Mouse (Mus musculus) macrophage (primary cell): ENCODE measurements around the gene Fbxw10. TPM values are rescaled to one million over a fixed set of nuclear protein-coding genes. Genes with fewer than 3 reads are reported as not detected.

Experiments
- H3K27ac ChIP-seq: fragments of 350-480 bp; formaldehyde crosslinking; 2 replicates; pipeline ENCODE4 v1.9.0; 2021
- H3K36me3 ChIP-seq: fragments of 350-480 bp; formaldehyde crosslinking; 2 replicates; pipeline ENCODE4 v1.9.0; 2021; ENCODE audit errors: inconsistent target
- H3K4me3 ChIP-seq: fragments of 350-480 bp; formaldehyde crosslinking; 2 replicates; pipeline ENCODE4 v1.9.0; 2021; ENCODE audit errors: inconsistent target
- H3K79me2 ChIP-seq: fragments of 350-480 bp; formaldehyde crosslinking; 2 replicates; pipeline ENCODE4 v1.9.0; 2021; ENCODE audit errors: inconsistent target
- WGBS: methylation state at CpG from one replicate; pipeline ENCODE4 v1.1.7; 2026; ENCODE audit warnings: inconsistent platforms; ENCODE audit not compliant: missing documents; 5-methylcytosine and 5-hydroxymethylcytosine counted together
- polyA plus RNA-seq: library from polyadenylated mRNA; stranded (reverse); fragments of 250-400 nt; gene quantifications from 3 replicates; pipeline ENCODE4 v1.2.4, GENCODE M21; 2018; ENCODE audit warnings: inconsistent platforms
- total RNA-seq, 78 experiments: library from RNA; depleted of rRNA; stranded (reverse); fragments of 250-400 nt; gene quantifications; 1 replicate in 9 of 78; 2 replicates in 24 of 78; 3 replicates in 43 of 78; 4 replicates in 2 of 78; pipeline ENCODE4 v1.2.4; 2018; ENCODE audit warnings: inconsistent platforms in 56 of 78

Gene Fbxw10
- 10 to 100 TPM in 2 of 26 experiments, 1 to 10 TPM in 23, under 1 TPM in 1; 0.67 to 10.9 (median 5.8) TPM for total RNA-seq (2018; cell fraction: chromatin; rRNA removed)
- 1 to 10 TPM in 7 of 26 experiments, under 1 TPM in 19; 0.33 to 1.8 (median 0.85) TPM for total RNA-seq (2018; cell fraction: cytosol; rRNA removed)
- 1 to 10 TPM in 23 of 26 experiments, under 1 TPM in 3; 0.77 to 7.4 (median 3.6) TPM for total RNA-seq (2018; cell fraction: nucleus; rRNA removed)
- polyA plus RNA-seq, result 0.35 to 1.5 TPM (median 1.1 TPM) in 3 replicates

DNA sequence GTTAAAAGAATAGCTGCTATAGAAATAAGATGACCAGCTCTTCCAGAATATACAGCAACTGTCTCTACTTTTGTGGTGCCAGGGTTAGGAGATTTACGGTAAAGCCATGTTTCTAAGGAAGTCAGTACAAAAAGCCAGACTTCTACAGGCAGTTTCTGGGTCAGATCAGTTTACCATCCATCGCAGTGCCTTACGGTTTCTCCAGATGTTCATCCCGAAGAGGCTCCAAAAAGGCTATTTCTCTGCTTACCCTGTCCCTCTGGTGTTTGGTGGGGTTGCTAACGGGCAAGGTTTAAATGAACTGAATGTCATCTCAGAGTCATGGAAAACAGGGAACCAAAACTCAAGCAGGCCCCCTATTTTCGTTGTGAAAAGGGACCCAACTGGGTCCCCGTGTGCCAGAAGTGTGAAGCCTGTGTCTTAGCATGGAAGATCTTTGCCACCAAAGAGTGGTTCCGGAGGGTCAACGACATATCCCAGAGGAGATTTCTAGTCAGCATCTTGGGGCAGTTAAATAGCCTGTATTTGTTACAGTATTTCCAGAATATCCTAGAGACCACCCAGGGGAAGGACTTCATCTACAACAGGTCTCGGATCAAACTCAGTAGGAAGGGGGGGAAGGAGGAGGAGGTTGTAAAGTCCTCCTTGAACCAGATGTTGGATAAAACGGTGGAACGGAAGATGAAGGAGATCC lies at the start of gene Fbxw10:
Fbxw10 (plus strand) TSS at position 109 of the 694 bp plus-strand sequence.
- H3K27ac ChIP-seq, result peak within 1 kb of the TSS; percentile 69
- 23% methylated on average over 12 of the region's 12 CpGs for WGBS
- H3K36me3 ChIP-seq, result no peaks in the 10 kb centered on the region
- H3K4me3 ChIP-seq, result peak within 1 kb of the TSS; percentile 24
- H3K79me2 ChIP-seq, result no peaks in the 10 kb centered on the region

DNA sequence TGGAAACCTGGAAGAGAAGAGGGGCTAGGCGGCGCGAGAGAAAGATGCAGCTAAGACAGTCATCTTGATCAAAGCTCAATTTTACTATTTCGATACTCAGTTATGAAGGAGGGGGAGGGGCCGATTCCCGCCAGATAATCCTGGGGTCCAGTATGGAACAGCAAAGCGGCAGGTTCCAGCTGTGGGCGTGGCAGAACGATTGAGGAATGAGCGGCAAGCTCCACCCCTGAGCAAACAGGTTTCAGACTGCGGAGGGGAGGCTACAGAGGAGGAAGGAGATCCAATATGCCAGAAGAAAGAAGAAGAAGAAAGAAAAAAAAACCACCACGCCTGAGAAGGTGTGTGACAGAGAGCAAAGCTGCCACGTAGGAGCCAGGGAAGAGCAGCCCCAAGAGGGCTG lies 42.8 kb upstream of the Fbxw10 start:
- 75% methylated on average over 13 of the region's 13 CpGs for WGBS
- Histone ChIP-seq H3K4me3 (no peak overlapping the region), H3K27ac (no peak overlapping the region), H3K36me3 (no peaks in the 10 kb centered on the region), H3K79me2 (no peaks in the 10 kb centered on the region)

DNA sequence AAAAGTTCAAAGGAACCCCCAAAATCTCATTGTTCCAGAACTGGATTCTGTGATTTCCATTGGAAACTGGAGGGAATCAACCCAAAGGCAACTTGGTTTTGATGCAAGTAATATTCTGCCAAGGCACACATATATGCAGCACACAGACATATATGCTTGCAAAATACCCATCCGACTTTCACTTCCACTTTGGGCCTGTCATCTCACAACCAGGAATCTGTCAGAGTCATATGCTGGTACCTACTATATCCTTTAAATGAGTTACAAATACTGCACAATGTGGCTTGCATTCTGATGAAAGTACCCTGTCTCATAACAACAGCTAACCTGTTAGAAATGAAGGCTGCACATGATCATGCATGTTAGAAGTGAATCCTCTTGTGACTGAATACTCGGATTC lies 38.9 kb upstream of the Fbxw10 start:
- Histone ChIP-seq H3K36me3 (no peaks in the 10 kb centered on the region), H3K27ac (peak overlapping the region; percentile 2; the same call in 1 of the 2 replicates), H3K79me2 (no peaks in the 10 kb centered on the region), H3K4me3 (no peak overlapping the region)
- WGBS, result 46% methylated on average over 2 of the region's 2 CpGs

DNA sequence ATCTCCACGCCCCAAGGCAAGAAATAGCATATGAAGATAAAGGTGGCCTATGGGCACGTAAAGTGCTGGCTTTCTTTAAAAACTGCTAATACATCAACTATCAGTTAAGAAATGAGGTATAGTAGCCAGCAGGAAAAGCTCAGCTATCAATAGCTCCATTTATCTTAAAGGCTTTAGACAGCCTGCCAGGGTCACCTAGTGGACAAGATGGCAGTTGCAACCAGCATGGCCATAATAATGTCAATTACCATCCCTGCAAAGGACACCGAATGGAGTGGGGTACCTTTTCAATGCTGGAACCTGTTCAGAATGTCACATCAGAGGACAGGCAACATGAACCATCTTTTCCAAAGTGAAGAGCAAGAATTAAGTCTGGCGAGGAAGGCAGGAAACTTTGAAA lies 37.7 kb upstream of the Fbxw10 start:
- Histone ChIP-seq H3K27ac (no peak overlapping the region), H3K79me2 (no peaks in the 10 kb centered on the region), H3K36me3 (no peaks in the 10 kb centered on the region), H3K4me3 (no peak overlapping the region)
- 89% methylated on average over 4 of the region's 4 CpGs for WGBS

DNA sequence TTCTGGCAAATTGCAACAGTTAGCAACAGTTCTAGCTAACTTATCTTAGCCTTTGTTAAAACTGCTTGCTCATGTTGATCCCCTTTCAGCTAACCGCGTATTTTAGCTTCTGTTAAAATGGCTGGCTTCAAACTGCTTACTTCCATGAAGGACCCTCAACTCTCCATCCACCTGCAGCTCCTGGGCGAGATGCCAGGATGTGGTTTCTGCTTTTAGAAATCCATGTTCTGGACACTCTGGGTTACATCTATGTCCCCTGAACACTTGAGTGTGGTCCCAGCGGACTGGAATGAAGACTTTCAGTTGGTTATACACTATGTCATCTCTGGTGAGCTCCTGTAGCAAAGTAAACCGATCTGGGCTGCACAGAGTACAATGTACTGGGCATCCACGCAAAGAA lies 34.6 kb upstream of the Fbxw10 start:
- H3K79me2 ChIP-seq, result no peaks in the 10 kb centered on the region
- H3K4me3 ChIP-seq, result no peak overlapping the region
- WGBS, result 74% methylated on average over 6 of the region's 6 CpGs
- H3K36me3 ChIP-seq, result no peaks in the 10 kb centered on the region
- no peak overlapping the region for H3K27ac ChIP-seq

DNA sequence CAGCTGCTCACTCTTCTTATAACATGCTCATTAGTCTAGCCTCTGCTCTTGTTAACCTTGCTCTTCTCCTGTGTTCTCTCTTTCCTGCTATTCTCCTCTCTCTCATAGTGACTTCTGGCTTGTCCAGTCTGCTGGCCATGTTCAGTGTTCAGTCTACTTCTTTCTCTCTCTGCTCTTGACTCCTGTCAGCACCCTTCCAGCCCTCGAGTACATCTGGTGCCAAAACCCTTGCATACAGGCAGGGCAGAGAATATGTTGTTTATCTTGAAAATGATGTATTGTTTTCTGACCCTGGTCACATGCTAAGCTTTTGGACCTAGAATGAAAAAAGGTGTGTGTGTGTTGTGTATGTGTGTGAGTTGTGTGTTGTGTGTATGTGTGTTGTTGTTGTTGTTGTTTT lies 33.4 kb upstream of the Fbxw10 start:
- Histone ChIP-seq H3K79me2 (no peaks in the 10 kb centered on the region), H3K36me3 (no peaks in the 10 kb centered on the region), H3K4me3 (no peak overlapping the region), H3K27ac (no peak overlapping the region)
- WGBS, result 73% methylated on average over 1 of the region's 1 CpGs

GRCm38 (mm10) chr11:62813970-62814624 lies 32.8 kb upstream of the Fbxw10 start:
- Histone ChIP-seq H3K27ac (no peak overlapping the region), H3K36me3 (no peaks in the 10 kb centered on the region), H3K79me2 (no peaks in the 10 kb centered on the region), H3K4me3 (no peak overlapping the region)
- 78% methylated on average over 6 of the region's 6 CpGs for WGBS

DNA sequence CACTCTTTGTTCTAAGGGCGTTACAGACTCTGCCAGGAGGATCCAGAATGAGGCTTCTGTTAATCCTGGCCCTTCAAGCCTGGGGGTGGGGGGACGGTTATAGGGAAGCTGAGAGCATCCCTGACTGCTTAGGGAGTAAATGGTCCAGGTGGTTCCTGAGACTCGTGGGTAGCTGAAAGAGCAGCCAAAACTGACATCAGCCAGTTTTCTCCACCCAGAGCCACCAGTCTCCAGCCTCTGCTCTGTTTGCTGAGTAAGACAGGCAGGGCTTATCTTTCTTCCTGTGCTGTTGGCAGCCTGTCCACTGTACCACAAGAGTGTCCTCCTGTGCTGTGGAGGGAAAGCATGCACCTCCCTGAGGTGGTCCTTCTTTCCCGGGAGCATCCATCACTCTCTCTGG lies 32.2 kb upstream of the Fbxw10 start:
- 44% methylated on average over 4 of the region's 4 CpGs for WGBS
- H3K36me3 ChIP-seq, result no peaks in the 10 kb centered on the region

DNA sequence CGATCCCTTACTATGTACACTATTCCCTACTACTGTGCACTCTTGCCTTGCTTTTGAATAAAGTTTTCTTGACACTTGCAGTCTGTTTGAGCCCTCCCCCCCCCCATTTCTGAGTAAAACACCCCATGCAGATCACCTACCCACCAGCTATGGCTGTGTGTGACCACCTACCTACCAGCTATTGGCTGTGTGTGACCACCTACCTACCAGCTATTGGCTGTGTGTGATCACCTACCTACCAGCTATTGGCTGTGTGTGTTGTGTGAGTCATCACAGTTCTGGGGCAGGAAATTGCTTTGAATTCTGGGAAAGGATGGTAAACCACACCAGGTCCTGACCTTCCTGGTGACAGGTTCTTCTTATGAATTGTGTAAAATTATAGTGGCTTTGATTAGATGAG lies 31.4 kb upstream of the Fbxw10 start:
- Histone ChIP-seq H3K27ac (no peak overlapping the region), H3K79me2 (no peaks in the 10 kb centered on the region), H3K36me3 (no peaks in the 10 kb centered on the region), H3K4me3 (no peak overlapping the region)
- 92% methylated on average over 1 of the region's 1 CpGs for WGBS

More for the DNA sequence above, 32.2 kb upstream of the Fbxw10 start:
- no peaks in the 10 kb centered on the region for H3K79me2 ChIP-seq
- H3K4me3 ChIP-seq, result no peak overlapping the region
- H3K27ac ChIP-seq, result no peak overlapping the region

- Histone ChIP-seq H3K27ac (no peak overlapping the region), H3K4me3 (no peak overlapping the region), H3K79me2 (peaks cover 1% of the 10 kb centered on the region; the same call in 1 of the 2 replicates), H3K36me3 (no peaks in the 10 kb centered on the region)
- 85% methylated on average over 6 of the region's 6 CpGs for WGBS
These were observed 30.3 kb upstream of the Fbxw10 start for GRCm38 (mm10) chr11:62816591-62816990.

GRCm38 (mm10) chr11:62819059-62819686 lies 27.7 kb upstream of the Fbxw10 start:
- H3K4me3 ChIP-seq, result no peak overlapping the region
- 87% methylated on average over 8 of the region's 8 CpGs for WGBS
- no peak overlapping the region for H3K27ac ChIP-seq
- H3K79me2 ChIP-seq, result peaks cover 27% of the 10 kb centered on the region
- H3K36me3 ChIP-seq, result no peaks in the 10 kb centered on the region

DNA sequence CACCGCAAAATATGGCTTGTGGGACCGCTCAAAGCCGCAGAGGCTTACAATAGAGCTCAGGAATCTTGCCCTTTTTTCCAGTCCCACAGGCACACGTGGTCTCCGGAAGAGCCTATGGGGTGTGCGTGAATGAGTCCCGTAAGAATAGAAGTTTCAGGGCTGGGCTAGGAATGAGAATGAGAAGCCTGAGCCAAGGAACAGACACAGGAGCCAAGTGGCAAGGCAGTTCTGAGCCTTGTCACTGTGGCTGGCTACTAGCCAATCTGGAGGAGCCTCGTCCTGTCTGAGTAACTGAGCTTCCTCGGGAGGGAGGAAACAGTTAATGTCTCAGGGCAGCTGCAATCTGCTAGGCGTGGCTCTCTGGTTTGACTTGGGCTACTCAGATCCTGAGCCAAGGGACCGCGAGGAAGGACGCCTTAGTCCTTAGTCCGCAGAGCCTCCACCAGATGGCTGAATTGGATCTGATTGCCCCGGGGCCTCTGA lies 26.8 kb upstream of the Fbxw10 start, which contains the start of gene Trim16:
Trim16 (plus strand) TSS at position 173 of the 483 bp plus-strand sequence.
- Histone ChIP-seq H3K27ac (peak within 1 kb of the TSS; percentile 69), H3K79me2 (peaks cover 36% of the 10 kb centered on the region), H3K36me3 (no peaks in the 10 kb centered on the region), H3K4me3 (peak within 1 kb of the TSS; percentile 89)
- WGBS, result 6% methylated on average over 15 of the region's 15 CpGs

- peak overlapping the region; percentile 89 for H3K4me3 ChIP-seq
- peaks cover 44% of the 10 kb centered on the region for H3K79me2 ChIP-seq
- peak overlapping the region; percentile 69 for H3K27ac ChIP-seq
- 0% methylated on average over 16 of the region's 16 CpGs for WGBS
- no peaks in the 10 kb centered on the region for H3K36me3 ChIP-seq
These were observed 26.0 kb upstream of the Fbxw10 start for GRCm38 (mm10) chr11:62820661-62821437.

DNA sequence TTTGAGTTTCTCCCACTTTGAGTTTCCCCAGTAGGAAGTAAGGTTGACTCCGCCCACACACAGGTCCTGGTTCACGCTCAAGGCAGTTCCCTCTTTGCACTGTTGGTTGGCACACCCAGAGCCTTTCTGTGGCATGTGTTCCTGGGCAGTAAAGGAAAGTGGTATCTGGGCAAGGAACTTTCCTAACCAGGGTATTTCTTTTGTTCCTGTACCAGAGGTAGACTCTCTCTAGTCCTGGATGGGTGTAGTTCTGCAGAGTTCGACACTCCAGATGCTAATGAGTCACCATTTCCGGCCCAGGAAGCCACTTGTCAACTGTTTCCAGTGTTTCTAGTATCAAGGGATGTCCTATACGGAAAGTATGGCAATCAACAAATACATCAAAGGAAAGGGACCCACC lies 25.0 kb upstream of the Fbxw10 start:
- no peaks in the 10 kb centered on the region for H3K36me3 ChIP-seq
- H3K27ac ChIP-seq, result peak overlapping the region; percentile 56
- peaks cover 54% of the 10 kb centered on the region for H3K79me2 ChIP-seq
- WGBS, result 12% methylated on average over 5 of the region's 5 CpGs
- peak overlapping the region; percentile 89 for H3K4me3 ChIP-seq
